Mouse (Mus musculus): Measurements from ENCODE around the gene Card10.

Card10 gene

DNA sequence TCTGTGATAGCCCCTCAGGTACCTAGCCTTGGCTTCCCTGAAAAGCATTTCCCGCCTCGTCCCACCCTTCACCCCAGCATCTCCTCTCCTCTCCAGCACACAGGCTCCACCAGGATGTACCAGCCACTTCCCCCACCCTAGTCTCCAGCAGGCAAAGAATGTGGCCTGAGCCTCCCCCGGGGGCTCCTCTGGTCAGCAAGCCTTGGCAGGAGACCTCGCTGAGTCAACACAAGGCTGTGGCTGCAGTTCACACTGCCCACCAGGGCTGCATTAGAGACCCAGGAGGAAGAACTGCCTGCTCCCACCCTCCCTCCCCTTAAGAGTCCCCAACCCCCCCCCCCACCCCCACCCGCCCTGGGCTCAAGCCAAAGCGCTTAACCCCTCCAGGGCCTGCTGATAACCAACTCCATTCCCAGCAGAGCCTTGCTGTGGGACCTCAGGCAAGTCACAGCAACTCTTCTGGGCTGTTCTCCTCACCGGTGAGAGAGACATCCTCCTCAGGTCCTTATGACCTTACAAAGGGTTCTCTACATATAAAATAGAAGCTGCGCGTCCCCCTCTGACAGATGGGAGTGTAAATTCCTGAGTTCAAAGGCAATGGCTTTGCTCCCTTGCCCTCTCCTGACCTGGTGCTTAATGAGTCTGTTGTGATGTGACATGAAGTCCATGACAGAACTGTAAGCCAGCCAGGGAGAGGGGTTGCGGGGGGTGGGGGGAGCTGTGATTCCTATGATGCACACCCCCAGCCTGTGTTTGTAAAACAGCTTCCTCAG is 31.6 kb upstream of the Card10 start:
- DNase-seq (ENCODE audit: low read depth in 2 of 2, low spot score in 2 of 2), result no peak

DNA sequence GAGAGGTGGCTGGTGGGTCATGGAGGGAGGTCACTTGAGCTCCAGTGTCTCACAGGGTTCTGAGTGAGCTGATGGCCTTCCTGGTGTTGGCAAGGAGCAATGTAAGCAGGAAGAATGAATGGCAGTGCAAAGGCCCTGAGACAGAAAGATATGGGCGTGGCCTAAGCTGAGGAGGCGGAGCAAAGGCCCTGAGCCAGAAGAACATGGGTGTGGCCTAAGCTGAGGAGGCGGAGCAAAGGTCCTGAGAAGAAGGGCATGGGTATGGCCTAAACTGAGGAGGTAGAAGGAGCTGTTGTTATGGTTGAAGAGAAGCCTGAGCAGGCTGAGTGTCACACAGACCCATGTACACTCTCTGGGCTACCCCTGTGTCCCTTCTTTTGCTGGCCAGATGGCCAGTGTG is 30.7 kb upstream of the Card10 start:
- DNase-seq (ENCODE audit: low read depth in 2 of 2, low spot score in 2 of 2), result no peak

DNA sequence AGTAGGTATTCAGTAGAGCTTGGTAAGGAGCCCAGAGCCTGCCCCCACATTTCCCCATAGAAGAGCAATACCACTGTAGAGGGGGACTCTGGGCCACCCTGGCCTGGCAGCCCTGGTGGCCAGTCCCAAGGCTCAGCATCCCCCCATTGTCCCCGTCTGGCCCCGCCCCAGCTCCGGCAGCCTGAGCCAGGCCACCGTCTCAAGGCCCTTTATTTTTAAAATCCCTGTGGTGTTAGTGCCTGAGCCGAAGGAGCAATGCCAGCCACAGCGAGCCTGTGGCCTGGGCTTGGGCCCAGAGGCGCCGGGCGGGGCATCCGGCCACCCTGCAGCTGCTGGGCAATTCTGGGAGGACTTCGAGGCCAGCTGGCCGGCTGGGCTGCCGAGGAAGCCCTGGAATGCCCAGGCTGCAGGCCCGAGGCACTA is 29.9 kb upstream of the Card10 start:
- DNase-seq (ENCODE audit: low read depth in 2 of 2, low spot score in 2 of 2), result no peak

DNA sequence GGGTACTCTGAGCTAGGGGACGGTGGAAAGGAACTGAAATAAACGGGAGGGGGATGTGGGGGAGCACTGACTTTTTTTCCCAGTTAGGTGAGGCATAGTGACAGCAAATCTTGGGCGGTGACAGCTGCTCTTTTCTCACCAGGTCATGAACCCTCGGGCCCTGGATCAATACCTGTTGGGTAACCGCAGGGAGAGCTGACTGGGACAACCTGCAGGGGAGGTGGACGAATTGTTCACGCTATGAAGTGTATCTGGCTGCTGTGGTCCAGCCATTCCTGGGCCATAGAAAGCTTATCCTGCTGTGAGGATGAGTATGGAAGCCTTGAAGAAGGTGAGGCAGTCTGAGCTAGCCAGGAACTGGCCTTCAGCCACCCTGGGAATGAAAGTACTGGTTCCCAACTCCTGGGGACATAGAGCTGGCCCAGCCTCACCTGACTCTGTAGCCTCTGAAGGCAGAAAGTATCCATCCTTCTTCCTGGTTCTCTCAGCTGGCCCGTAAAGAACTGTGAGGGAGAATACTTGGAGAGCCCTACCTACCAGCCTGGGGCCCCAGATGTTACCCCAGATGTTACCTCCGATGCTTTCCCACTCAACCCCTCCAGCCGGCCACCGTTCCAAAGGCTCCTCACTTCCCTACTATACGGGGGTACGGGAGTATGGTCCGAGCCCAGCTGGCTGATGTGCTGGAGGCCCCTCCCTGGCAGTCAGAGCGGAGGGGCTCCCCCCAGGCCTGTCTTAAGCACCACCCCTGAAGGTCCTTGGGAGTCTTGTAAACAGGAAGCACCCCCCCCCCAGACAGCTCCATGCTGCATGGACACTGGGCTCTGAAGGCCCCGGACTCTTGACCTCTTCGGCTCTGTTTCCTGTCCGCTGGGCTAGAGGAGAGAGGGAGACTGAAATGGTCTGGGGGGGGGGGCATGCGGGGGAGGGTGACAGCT is 29.1 kb upstream of the Card10 start:
- no peak for DNase-seq (ENCODE audit: low read depth in 2 of 2, low spot score in 2 of 2)

DNA sequence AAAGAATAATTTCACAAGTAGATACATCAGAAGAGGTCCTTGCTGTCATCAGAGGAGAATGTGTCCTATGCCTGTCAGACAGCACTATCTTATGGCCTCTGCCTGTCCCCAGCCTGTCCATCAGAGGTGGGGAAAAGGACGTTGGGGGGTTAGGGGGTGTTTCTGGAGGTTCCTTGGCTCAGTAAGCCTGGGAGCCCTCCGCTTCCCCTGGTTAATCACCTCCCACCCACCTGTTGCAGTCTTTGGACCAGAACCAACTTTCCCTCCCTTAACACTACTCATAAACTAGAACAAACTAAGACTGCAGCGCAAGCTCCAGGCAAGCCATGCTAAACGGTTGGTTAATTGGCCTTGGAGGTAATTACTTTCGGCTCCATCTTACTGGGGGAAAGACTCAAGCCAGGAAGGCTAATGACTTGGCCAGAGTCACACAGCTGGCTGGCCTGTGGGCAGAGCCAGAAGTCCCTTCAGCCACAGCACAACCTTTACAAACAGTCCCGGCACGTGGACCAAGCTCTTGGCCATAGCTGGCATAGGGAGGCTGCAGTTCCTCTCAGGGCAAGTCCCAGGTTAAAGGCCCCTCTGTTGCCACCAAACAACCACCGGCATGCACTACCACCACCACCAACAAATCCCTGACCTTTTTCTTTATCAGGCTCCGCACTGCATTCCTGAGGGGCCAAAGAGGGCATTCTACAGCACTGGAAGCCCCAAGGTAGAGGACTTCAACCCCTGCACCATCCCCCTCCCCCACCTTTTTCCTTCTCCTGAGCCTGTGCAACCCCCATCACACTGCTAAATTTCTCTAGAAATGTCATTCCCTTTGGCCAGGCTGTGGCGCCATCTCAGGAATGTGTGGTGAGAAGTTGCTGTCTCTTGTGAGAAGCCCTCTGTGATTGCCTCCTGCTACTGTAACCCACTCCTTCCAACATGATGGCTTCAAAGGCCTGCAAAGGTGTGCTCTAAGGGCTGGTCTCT is 28.2 kb upstream of the Card10 start:
- DNase-seq (ENCODE audit: low read depth in 2 of 2, low spot score in 2 of 2), result no peak

DNA sequence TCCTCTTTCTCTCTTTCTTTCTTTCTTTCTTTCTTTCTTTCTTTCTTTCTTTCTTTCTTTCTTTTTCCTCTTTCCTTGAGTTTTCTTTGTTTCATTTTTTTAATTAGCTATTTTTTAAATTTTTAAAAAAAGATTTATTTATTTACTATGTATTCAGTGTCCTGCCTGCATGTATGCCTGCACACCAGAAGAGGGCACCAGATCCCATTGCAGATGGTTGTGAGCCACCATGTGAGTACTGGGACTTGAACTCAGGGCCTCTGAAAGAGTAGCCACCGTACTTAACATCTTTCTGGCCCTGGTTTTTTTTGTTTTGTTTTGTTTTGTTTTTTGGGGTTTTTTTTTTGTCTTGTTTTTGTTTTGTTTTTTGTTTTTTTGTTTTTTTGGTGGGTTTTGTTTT is 26.8 kb upstream of the Card10 start:
- DNase-seq (ENCODE audit: low read depth in 2 of 2, low spot score in 2 of 2), result no peak

DNA sequence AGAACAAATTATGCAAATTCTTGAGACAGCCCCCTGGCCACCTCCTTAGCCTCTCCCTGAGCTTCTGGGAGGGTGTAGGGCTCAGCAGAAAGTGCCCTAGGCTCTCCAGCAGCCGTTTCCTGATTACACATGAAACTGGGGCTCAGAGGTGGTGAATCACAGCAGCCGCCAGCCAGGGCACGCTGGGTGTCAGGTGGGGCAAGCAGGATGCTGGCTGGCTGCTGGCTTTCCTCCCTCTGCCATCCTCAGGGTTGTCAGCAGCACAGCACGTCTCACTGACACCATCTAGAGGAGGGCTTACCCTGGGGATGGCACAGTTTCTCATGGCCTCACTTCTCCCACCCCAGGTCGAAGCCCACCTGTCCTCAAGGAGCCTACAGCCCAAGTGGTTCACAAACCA is 25.5 kb upstream of the Card10 start:
- peak; percentile 43 to 55 for DNase-seq (ENCODE audit: low read depth in 2 of 2, low spot score in 2 of 2)

DNA sequence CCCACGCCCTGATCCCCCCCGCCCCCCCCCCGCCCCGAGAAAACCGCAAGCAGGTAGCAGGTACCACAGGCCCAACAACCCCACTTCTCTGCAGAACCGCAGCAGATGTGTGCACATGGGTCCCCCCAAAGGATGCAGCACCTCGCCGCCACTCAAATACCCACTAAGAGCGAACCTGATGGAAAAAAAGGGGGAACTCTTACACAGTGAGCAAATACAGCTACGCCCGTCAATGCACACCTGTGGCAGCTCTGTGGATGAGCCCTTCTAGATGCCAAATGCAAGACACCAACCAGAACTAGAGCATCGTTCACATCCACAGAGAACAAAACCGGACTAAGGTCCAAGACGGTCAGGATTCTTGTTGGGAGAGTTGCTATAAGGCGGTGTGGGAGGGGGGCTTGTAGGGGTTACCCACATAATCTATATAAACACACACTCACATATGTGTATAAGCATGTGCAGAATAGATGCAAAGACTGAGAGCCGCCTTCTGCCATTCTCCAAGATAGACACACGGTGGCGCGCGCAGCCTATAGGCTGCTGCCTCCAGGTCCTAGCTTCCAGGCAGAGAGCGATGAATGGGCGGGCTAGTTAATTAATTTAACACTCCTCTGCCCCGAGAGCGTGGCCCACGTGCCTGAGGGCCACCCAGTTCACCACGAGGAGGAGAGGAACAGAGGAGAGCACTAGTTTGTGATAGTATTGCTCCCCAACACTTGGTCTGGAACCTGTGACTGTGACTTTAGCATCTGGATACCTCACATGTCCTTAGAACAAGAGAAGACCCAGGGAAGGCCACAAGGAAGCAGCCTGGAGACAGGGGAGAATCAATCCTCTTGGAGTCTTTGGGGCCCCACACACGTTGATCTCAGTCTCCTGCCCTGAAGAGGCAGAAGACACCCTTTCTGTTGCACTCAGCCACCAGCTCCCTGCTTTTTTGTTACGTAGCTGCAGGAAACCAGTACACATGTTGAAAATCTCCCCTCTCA is 23.7 kb upstream of the Card10 start:
- peak; percentile 43 to 59 for DNase-seq (ENCODE audit: low read depth in 2 of 2, low spot score in 2 of 2)

DNA sequence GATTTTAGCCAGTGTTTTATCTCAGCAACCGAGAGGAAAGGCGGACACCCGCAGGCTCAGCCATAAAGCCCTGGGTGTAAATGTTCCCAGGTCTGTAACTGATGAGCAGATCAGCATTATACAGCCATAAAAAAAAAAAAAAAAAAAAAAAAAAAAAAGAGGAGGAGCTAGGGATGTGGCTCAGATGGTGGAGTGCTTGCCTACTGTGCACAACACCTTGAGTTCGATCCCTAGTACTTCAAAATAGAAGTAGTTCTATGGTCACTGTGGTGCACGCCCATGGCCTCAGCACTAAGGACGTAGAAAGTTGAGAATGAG is 13.2 kb upstream of the Card10 start:
- no peak for DNase-seq (ENCODE audit: low read depth in 2 of 2, low spot score in 2 of 2)

DNA sequence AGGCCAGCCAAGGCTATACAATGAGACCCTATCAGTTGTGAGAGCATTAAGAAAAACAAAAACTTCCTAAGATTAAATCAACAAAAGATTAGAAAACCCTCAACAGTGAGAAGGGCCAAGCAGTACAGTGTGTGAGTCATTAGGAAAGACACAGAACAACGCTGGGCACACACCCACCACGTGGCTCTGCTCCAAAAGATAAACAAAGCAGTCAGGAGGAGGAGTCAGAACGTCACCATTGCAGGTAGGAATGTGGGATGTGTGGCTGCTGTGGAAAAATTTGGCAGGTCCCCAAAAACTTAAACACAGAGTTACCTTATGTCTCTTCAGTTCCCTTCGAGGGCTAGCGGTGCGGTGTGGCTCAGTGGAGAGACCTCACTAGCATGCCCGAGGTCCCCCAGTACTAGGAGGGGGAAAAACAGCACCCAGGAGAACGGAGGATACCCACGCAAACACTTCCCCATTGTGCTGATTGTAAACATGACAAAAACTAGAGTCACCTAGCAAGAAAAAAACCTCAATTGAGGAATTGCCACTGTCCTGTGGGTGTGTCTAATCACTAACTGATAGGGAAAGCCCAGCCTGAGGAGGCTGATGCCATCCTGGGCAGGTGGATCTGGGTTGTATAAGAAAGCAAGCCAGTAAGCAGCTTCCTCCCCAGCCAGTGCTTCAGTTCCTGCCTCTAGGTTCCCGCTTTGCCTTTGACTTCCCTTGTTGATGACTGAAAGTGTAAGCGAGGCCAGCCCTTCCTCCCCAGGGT is 12.7 kb upstream of the Card10 start:
- DNase-seq (ENCODE audit: low read depth in 2 of 2, low spot score in 2 of 2), result no peak

DNA sequence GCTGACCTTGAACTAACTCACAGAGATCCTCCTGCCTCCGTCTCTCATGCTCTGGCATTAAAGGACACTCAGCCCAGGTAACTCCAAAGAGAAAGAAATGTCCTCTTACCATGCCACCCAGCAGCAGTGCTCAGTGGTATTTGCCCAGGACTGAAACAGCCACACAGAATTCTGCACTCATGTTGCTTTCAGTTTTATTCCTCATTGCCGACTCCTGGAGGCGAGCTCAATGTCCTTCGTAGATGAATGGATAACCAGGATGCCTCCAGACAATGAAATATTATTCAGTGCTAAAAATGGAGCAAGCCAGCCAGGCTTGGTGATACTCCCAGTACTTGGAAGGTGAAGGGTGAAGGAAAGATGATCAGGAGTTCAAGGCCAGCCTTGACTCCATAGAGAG is 10.8 kb upstream of the Card10 start:
- DNase-seq (ENCODE audit: low read depth in 2 of 2, low spot score in 2 of 2), result no peak

DNA sequence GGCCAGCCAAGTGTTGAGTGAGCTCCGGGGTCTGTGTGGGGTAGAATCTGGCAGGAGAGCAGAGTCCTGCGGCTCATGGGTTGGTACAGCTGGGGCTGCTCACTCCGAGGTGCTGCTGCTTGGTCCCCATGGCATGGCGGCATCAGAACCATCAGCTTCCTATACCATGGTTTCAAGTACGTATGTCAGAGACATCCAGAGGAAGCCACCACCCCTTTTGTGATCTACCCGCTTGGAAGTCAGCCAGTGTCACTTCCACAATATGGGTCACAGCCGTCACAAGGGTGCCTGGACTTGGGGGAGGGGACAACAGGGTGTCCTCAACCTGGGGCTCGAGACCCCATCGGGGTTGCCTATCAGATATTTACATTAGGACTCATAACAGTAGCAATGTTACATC is 7.3 kb upstream of the Card10 start:
- DNase-seq (ENCODE audit: low read depth in 2 of 2, low spot score in 2 of 2), result no peak

DNA sequence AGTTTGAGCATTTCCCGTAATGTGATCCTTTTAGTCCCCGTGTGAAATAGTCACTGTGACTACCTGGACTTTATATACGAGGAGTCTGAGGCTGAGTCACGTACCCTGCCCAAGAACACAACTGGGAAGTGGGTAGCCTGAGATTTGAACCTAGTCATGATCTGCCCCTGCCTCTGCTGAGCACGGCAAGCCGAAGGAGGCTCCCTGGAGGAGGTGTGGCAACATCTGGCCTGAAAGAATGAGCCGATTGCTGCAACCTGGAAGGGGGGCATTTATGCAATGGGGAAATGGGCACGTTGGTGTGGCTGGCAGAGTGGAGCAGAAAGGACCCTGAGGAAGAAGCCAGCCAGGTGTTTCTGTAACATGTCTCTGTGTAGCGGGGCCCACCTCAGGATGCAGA is 6.9 kb upstream of the Card10 start:
- DNase-seq (ENCODE audit: low read depth in 2 of 2, low spot score in 2 of 2), result no peak

DNA sequence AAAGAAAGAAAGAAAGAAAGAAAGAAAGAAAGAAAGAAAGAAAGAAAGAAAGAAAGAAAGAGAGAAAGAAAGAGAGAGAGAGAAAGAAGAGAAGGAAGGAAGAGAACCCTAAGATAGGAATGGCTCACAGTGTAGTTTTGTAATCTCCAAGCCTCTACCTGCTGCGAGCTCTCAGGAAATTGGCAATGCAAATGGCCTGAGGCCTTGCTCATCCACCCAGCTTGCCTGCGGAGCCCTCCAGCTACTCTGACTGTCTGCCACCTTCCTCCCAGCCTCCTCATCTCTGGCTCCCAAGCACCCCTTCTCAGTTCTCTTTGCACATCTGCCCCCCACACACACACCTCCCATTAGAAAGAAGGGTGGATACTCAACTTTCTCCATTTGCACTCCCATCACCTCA is 6.1 kb upstream of the Card10 start:
- DNase-seq (ENCODE audit: low read depth in 2 of 2, low spot score in 2 of 2), result no peak

DNA sequence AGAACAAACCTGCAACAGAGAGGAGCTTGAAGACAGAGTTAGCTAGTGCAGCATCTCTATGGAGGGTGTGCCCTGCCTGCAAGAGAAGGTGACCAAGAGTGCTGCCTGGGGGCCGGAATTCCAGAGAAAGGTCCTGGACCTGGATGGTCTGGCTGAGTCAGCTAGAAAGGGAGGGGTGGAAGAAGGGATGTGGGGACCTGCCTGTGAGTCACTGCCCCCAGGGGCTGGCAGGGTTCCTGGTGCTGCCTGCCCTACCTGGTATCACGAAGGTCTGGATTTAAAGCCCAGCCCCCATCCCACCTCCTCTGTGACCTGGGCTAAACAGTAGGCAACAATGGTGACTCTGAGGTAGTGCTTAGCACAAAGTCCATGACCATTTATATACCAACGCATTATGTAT is 4.3 kb upstream of the Card10 start:
- DNase-seq (ENCODE audit: low read depth in 2 of 2, low spot score in 2 of 2), result no peak

DNA sequence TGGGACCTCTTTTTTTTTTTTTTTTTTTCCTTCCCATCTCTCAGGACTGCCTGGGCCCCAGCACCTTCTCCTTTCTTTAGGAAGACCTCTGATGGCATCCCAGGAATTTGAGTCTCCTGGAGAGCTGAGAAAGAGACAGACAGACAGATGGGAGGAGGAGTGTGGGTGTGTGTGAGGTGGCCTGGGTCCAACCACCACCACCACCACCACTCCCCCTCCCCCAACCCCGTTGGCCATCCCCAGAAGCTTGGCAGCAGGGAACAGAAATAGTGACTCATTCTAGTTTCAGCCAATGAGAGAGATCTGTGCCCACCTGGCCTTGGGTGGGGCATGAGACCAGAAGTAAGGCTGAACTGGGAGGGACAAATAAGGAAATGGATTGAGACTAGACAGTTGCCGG is 3.8 kb upstream of the Card10 start:
- DNase-seq (ENCODE audit: low read depth in 2 of 2, low spot score in 2 of 2), result no peak

DNA sequence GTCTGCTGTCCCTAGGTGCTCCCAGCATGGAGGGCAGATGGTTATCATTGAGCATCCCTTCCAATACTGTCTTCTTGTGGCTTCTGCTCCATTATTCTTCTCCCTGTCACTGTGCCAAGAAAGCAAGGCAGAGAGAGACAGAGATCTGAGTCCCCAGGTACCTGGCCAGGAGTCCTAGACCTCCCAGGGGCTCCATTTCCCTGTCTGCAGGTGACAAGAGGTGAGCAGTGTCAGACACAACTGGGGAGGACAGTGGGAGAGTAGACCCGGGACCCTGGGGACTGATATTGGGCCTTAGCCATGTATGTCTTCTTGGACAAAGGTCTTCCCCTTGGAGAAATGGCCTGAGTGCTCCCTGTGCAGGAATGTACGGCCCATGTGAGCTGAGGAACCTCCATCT is 2.5 kb upstream of the Card10 start:
- no peak for DNase-seq (ENCODE audit: low read depth in 2 of 2, low spot score in 2 of 2)

DNA sequence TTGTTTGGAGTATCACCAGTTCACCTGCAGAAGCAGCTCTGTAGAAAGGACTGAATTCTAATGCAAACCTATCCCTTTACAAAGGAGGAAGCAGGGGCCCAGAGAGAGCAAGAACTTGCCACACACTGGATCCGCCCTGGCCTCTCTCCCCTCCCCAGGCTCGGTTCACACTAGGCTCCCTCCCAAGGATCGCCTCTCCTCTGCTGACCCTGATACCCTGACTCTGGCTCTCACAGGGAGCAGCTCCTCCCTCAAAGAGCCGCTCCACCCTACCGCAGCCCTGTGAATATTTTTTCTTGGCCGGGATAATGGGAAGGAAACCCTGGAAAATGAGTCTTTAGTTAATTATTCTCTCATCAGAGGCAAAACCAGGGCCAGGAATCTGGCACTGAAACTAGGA is 1.5 kb upstream of the Card10 start:
- no peak for DNase-seq (ENCODE audit: low read depth in 2 of 2, low spot score in 2 of 2)

DNA sequence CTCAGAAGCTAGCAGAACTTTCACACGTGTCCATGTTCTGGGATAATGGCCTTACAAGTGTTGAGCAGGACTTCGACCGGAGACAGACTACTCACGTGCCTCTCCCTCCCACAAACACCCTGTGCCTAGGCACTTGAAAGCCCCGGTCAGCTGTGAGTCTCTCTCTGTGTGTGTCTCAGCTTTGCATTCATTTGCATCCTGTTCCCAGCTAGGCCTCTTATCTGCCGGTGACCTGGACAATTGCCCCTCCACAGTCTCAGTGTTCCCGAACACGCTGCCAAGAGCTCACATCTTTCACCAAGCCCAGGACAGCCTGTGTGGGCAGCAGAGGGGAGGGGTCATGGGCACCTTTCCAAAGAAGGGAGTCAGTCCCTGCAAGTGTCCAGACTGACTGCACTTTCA is 658 bp upstream of the Card10 start:
- DNase-seq (ENCODE audit: low read depth in 2 of 2, low spot score in 2 of 2), result no peak
